Mouse (Mus musculus) liver, embryonic 13.5 days (tissue): Measurements from ENCODE around the gene Fam186a. TPM values are rescaled to one million over a fixed set of nuclear protein-coding genes. Genes with fewer than 3 reads are reported as not detected.
"Not testable (repeated sequence)": the region's sequence is repeated elsewhere in the genome, so short reads cannot be mapped to it uniquely, and the experiment has no call there.

Source experiments
- ATAC-seq: fragments of 200-750 bp; cut with Nextera tagmentation; 2 replicates; pipeline ENCODE4 v1.8.0; 2017; ENCODE audit warnings: low read depth, mild to moderate bottlenecking, moderate number of reproducible peaks, moderate library complexity
- DNase-seq: peaks from one replicate; pipeline ENCODE4 v3.0.0; 2022
- H3K27ac ChIP-seq: fragments of 300-500 bp; sonication (generic); 2 replicates; pipeline ENCODE4 v1.5.1; 2015; ENCODE audit warnings: moderate library complexity, mild to moderate bottlenecking, inconsistent platforms
- H3K27me3 ChIP-seq: fragments of 300-500 bp; sonication (generic); 2 replicates; pipeline ENCODE4 v1.6.1; 2015; ENCODE audit warnings: mild to moderate bottlenecking, inconsistent platforms
- H3K36me3 ChIP-seq: fragments of 300-500 bp; sonication (generic); 2 replicates; pipeline ENCODE4 v1.6.1; 2015; ENCODE audit warnings: mild to moderate bottlenecking, inconsistent platforms
- H3K4me1 ChIP-seq: fragments of 300-500 bp; sonication (generic); replicated peaks from 2 replicates; pipeline ENCODE4 v1.6.1; 2015; ENCODE audit warnings: inconsistent platforms
- H3K4me2 ChIP-seq: fragments of 300-500 bp; sonication (generic); 2 replicates; pipeline ENCODE4 v1.6.1; 2015; ENCODE audit warnings: inconsistent platforms, mild to moderate bottlenecking, moderate library complexity
- H3K4me3 ChIP-seq: fragments of 300-500 bp; sonication (generic); replicated peaks from 2 replicates; pipeline ENCODE4 v1.5.1; 2015; ENCODE audit warnings: mild to moderate bottlenecking, inconsistent platforms
- H3K9ac ChIP-seq: fragments of 300-500 bp; sonication (generic); 2 replicates; pipeline ENCODE4 v1.6.1; 2015; ENCODE audit warnings: mild to moderate bottlenecking, inconsistent platforms
- H3K9me3 ChIP-seq: fragments of 300-500 bp; sonication (generic); replicated peaks from 2 replicates; pipeline ENCODE4 v1.6.1; 2016; ENCODE audit warnings: inconsistent platforms
- WGBS: fragments of 180-500 bp; shearing (Covaris S2); methylation state at CpG from one replicate; pipeline ENCODE4 v1.1.7; 2015; ENCODE audit not compliant: insufficient replicate concordance; 5-methylcytosine and 5-hydroxymethylcytosine counted together
- polyA plus RNA-seq: library from polyadenylated mRNA; unstranded; fragments of >200 nt; fragmentation: Nextera tagmentation; extraction: Ambion mirVana; gene quantifications from 2 replicates; pipeline ENCODE4 v1.2.1, GENCODE M21; 2015

The Fam186a gene
- not detected in 2 replicates for polyA plus RNA-seq

DNA sequence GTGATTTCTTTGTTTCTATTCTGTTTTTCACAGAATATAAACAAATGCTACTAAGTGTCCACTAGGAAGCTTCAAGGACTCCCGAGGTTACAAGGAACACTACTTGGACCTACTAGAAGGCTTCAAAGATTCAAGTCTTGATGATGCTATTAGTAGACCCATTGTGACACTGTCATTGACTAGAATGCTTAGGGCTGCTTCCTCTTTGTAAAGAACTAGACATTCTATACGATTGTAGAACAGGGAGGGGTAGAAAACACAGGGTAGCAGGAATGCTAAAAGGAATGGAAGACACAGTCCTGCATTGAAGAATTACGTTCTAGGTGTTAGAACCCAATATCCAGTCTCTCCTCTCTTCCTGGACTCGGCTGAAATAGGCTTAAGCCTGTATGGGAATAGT is at the start of gene Fam186a:
TSS of gene Fam186a (minus strand) at position 101 of the 400 bp plus-strand sequence.
- no peaks in the 10 kb centered on the region for H3K9me3 ChIP-seq
- ATAC-seq (no peak), DNase-seq (no peak)
- H3K4me3 ChIP-seq = no peak within 1 kb of the TSS
- H3K36me3 ChIP-seq = no peaks in the 10 kb centered on the region
- no peak within 1 kb of the TSS for H3K27ac ChIP-seq
- 52% methylated on average over 4 of the region's 4 CpGs for WGBS
- no peaks in the 10 kb centered on the region for H3K27me3 ChIP-seq
- no peak within 1 kb of the TSS for H3K9ac ChIP-seq
- H3K4me1 ChIP-seq = peaks cover 23% of the 10 kb centered on the region
- H3K4me2 ChIP-seq = no peak within 1 kb of the TSS

DNA sequence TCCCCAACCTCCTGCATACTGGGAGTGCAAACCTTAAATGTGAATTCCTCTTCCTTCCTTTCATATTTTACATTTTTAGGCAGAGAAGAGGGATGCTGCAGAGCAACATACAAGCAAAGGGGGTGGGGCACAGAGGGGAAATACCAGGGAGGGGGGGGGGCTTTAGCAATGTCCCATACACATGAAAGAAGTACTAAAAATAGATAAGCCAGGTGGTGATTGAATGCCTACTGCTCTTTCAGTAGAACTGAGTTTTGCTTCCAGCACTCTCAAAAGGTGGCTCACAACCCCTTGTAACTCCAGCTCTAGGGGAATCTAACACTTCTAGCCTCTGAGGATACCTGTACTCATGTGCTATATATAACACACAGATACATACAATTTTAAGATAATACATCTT is 39.3 kb upstream of the Fam186a start:
- H3K4me3 ChIP-seq = no peak overlapping the region
- H3K36me3 ChIP-seq = peaks cover 89% of the 10 kb centered on the region

GRCm38 (mm10) chr15:100004677-100005273 is 37.9 kb upstream of the Fam186a start:
- ATAC-seq = no peak
- no peaks in the 10 kb centered on the region for H3K9me3 ChIP-seq
- no peak overlapping the region for H3K4me3 ChIP-seq
- no peak overlapping the region for H3K27ac ChIP-seq
- no peak for DNase-seq
- no peaks in the 10 kb centered on the region for H3K4me1 ChIP-seq
- no peak overlapping the region for H3K9ac ChIP-seq
- H3K27me3 ChIP-seq = no peaks in the 10 kb centered on the region
- no peak overlapping the region for H3K4me2 ChIP-seq
- 69% methylated on average over 7 of the region's 7 CpGs for WGBS
- peaks cover 81% of the 10 kb centered on the region for H3K36me3 ChIP-seq

More for the DNA sequence above, 39.3 kb upstream of the Fam186a start:
- no peaks in the 10 kb centered on the region for H3K9me3 ChIP-seq
- H3K9ac ChIP-seq = no peak overlapping the region
- no peak overlapping the region for H3K4me2 ChIP-seq
- H3K27ac ChIP-seq = no peak overlapping the region
- H3K27me3 ChIP-seq = no peaks in the 10 kb centered on the region
- ATAC-seq (no peak), DNase-seq (no peak)
- no peaks in the 10 kb centered on the region for H3K4me1 ChIP-seq

DNA sequence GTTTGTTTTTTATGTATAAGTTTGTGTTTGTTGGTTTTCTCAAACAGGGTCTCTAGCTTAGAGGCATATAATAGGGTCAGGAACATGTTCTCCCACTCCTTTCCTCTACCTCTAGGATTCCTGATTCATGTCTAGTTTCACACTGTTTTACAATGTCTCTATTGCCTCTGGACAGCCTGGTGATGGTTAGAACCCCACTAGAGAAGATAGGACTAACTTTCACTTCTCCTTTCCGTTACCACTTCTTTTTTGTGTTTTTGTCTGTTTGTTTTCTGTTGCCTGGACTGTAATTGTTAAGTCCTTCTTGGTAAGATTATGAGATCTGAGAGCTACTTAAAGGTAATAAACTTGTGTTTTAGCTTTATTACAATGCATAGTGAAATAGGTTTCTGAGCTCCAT is 32.5 kb upstream of the Fam186a start:
- H3K27me3 ChIP-seq = no peaks in the 10 kb centered on the region
- ATAC-seq (no peak), DNase-seq (no peak)
- no peak overlapping the region for H3K9ac ChIP-seq
- WGBS = 79% methylated on average over 1 of the region's 1 CpGs
- H3K4me3 ChIP-seq = no peak overlapping the region
- no peak overlapping the region for H3K4me2 ChIP-seq
- no peaks in the 10 kb centered on the region for H3K9me3 ChIP-seq
- H3K36me3 ChIP-seq = peaks cover 64% of the 10 kb centered on the region
- no peak overlapping the region for H3K27ac ChIP-seq
- H3K4me1 ChIP-seq = no peaks in the 10 kb centered on the region

DNA sequence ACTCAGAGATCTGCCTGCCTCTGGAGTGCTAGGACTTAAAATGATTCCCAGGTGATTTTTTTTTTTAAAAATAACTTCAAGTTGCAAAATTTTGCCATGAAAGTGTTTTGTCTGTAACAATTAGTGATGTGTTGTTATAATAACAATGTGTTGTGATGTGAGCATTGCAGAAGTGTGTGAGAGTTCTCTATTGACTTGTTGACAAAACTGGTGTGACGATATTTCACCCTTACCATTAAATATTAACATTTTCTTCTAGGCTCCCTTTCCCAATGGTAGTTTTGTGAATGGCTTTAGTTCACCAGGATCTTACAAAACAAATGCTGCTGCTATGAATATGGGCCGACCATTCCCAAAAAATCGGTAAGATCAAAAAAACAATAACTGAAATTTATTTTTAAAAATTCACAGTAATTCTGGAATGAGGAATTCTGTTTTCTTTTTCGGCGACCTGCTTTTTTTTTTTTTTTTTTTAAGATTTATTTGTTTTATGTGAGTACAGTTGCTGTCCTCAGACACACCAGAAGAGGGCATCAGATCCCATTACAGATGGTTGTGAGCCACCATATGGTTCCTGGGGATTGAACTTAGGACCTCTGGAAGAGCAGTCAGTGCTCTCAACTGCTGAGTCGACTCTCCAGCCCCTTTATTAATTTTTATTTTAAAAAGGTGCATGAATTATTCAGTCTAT is 30.4 kb upstream of the Fam186a start:
- no peak overlapping the region for H3K4me2 ChIP-seq
- H3K36me3 ChIP-seq = peaks cover 63% of the 10 kb centered on the region
- H3K9me3 ChIP-seq = no peaks in the 10 kb centered on the region
- H3K4me3 ChIP-seq = no peak overlapping the region
- WGBS = 83% methylated on average over 6 of the region's 6 CpGs
- no peak for DNase-seq
- no peak for ATAC-seq
- H3K27ac ChIP-seq = no peak overlapping the region
- H3K27me3 ChIP-seq = no peaks in the 10 kb centered on the region
- H3K9ac ChIP-seq = no peak overlapping the region
- H3K4me1 ChIP-seq = no peaks in the 10 kb centered on the region

DNA sequence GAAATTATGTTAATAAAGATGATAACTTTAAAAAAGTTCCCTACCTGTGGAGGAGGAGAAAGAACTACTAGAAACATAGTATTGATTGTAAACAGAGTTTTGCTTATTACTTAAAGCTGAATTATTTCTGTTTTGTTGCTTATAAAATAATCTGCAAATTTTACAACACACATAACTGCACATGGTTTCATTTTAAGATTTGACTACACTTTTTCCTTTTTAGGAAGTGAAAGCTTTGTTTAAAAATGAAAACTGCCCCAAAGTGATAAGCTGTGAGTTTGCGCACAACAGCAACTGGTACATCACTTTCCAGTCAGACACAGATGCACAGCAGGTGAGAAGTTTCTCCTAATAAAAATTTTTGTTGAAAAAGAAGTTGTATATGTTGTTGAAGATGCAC is 26.2 kb upstream of the Fam186a start:
- no peak overlapping the region for H3K4me3 ChIP-seq
- 92% methylated on average over 1 of the region's 1 CpGs for WGBS
- no peaks in the 10 kb centered on the region for H3K27me3 ChIP-seq
- no peak for ATAC-seq
- no peak for DNase-seq
- no peak overlapping the region for H3K4me2 ChIP-seq
- no peak overlapping the region for H3K9ac ChIP-seq
- no peaks in the 10 kb centered on the region for H3K4me1 ChIP-seq
- no peaks in the 10 kb centered on the region for H3K9me3 ChIP-seq
- H3K27ac ChIP-seq = no peak overlapping the region
- H3K36me3 ChIP-seq = peaks cover 63% of the 10 kb centered on the region

DNA sequence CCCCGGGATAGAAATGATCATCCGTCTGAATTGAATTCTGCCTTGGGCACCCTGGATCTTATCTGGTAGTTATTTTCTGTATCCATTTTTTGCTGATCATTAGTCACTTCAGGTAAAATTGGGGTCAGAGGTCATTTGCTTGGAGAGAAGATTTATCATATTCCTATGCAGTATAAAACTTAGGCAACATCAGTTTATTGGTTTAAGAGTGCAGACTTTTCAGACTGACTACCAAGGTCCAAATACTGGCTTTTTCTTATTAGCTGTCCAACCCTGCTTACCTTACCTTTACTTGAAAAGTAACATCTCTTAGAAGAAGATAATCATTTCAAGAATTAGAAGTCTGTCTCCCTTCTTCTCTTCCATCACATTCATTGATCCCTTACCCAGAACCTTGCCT is 12.9 kb upstream of the Fam186a start:
- Histone ChIP-seq H3K4me3 (no peak overlapping the region), H3K27ac (no peak overlapping the region), H3K36me3 (no peaks in the 10 kb centered on the region), H3K4me2 (no peak overlapping the region), H3K9ac (no peak overlapping the region), H3K4me1 (peaks cover 16% of the 10 kb centered on the region), H3K9me3 (no peaks in the 10 kb centered on the region), H3K27me3 (no peaks in the 10 kb centered on the region)
- ATAC-seq (no peak), DNase-seq (no peak)
- 82% methylated on average over 2 of the region's 2 CpGs for WGBS

DNA sequence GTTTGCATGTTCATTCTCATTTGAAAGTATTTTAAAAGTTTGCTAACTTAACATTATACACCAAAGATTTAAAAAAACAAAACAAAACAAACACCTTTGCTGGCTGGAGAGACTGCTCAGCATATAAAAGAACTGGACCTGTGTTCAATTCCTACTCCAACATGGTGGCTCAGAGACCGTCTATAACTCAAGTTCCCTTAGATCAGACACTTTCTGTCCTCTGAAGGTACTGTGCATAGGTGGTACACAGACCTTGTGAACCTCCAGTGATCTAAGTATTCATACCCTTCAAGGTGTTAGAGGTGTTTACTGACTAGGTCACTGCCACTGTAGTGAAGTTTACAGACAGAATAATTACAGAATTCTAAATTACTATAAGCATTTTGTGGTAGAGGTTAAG is 12.4 kb upstream of the Fam186a start:
- WGBS = 49% methylated on average over 1 of the region's 1 CpGs
- Histone ChIP-seq H3K4me3 (no peak overlapping the region), H3K4me2 (no peak overlapping the region), H3K27ac (no peak overlapping the region), H3K36me3 (no peaks in the 10 kb centered on the region), H3K27me3 (no peaks in the 10 kb centered on the region), H3K9ac (no peak overlapping the region), H3K9me3 (no peaks in the 10 kb centered on the region), H3K4me1 (peaks cover 19% of the 10 kb centered on the region)
- DNase-seq (no peak), ATAC-seq (no peak)

GRCm38 (mm10) chr15:99976121-99976520 is 9.3 kb upstream of the Fam186a start:
- peaks cover 32% of the 10 kb centered on the region for H3K4me1 ChIP-seq
- not testable (repeated sequence) for ATAC-seq, H3K27me3 ChIP-seq, H3K4me2 ChIP-seq, H3K4me3 ChIP-seq, H3K27ac ChIP-seq, H3K36me3 ChIP-seq, H3K9me3 ChIP-seq, DNase-seq, H3K9ac ChIP-seq
- 78% methylated on average over 2 of the region's 2 CpGs for WGBS

DNA sequence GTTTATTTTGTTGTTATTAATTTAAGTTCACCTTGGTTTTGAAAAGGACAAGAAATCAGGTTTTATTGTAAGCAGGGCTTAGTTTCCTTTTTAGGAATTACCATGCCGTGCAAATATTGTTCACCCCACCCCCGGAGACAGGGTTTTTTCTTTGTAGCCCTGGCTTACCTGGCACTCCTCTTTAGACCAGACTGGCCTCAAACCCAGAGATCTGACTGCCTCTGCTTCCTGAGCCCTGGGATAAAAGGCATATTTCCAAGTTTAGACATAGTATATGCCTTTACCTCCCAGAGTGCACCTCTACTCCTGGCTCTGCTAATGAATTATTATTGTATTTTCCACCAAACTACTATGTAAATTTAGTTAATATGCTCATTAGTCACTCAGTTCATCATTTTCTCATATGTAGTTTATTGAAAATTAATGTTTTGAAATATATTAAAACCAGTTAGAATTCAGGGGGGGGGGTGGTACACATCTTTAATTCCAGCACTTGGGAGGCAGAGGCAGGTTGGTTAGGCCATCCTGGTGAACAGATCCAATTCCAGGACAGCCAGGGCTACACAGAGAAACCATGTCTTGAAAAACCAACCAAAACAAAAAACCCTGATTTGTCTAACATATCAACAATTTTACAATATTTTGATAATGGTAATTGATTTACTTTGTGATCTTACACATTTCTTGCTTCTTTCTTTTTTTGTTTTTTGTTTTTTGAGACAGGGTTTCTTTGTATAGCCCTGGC is 7.8 kb upstream of the Fam186a start:
- peak overlapping the region; percentile 98 for H3K4me3 ChIP-seq
- no peak for ATAC-seq
- H3K4me1 ChIP-seq = peaks cover 39% of the 10 kb centered on the region
- no peaks in the 10 kb centered on the region for H3K27me3 ChIP-seq
- no peaks in the 10 kb centered on the region for H3K9me3 ChIP-seq
- H3K9ac ChIP-seq = peak overlapping the region; percentile 50; the same call in 1 of the 2 replicates
- 44% methylated on average over 2 of the region's 2 CpGs for WGBS
- H3K27ac ChIP-seq = no peak overlapping the region
- DNase-seq = no peak
- H3K36me3 ChIP-seq = no peaks in the 10 kb centered on the region
- peak overlapping the region; percentile 47 for H3K4me2 ChIP-seq

GRCm38 (mm10) chr15:99972989-99973911 is 6.4 kb upstream of the Fam186a start:
- H3K4me1 ChIP-seq = peaks cover 41% of the 10 kb centered on the region
- H3K4me2 ChIP-seq = peak overlapping the region; percentile 87
- DNase-seq (peak; percentile 34), ATAC-seq (peak; percentile 76)
- peak overlapping the region; percentile 94 for H3K27ac ChIP-seq
- under 1% methylated on average over 83 of the region's 84 CpGs for WGBS
- no peaks in the 10 kb centered on the region for H3K27me3 ChIP-seq
- no peaks in the 10 kb centered on the region for H3K9me3 ChIP-seq
- H3K9ac ChIP-seq = peak overlapping the region; percentile 96
- peak overlapping the region; percentile 98 for H3K4me3 ChIP-seq
- no peaks in the 10 kb centered on the region for H3K36me3 ChIP-seq
